Mouse (Mus musculus) cortical plate, adult 2 months (tissue): Measurements from ENCODE around the gene Crim1.

Experiments
- CTCF ChIP-seq: fragments of 200-500 bp; IDR thresholded peaks from 2 replicates; pipeline ENCODE4 v1.5.1; 2011; ENCODE audit warnings: mild to moderate bottlenecking, control low read depth, low read length; ENCODE audit not compliant: insufficient read depth; ENCODE audit errors: extremely low read depth
- POLR2A ChIP-seq: fragments of 200-500 bp; IDR thresholded peaks from 2 replicates; pipeline ENCODE4 v1.6.1; 2011; ENCODE audit warnings: mild to moderate bottlenecking, low read length, control low read depth; ENCODE audit not compliant: insufficient read depth; ENCODE audit errors: extremely low read depth

DNA sequence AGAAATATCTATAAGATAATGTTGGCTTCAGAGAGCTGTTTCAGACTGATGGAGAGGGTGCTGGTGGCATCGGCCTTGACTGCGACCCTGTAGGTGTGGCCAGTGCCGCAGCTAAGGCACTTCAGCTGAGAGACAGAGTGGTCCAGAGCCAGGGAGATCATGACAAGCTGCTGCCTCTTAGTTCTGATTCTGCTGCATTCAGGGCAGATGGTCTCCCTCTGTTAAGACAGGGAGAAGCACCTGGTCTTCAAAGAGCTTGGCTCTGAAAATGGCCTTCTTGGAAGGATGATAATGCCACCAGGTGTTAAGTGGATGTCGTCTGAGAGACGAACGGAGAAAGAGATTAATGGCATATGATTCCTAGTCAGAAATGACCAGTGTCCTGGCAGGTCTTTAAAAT, 33.8 kb downstream of the Crim1 start:
- TF ChIP-seq CTCF (no peak), POLR2A (no peak)
